Mouse (Mus musculus): Measurements from ENCODE around the gene Leap2.

Gene Leap2

DNA sequence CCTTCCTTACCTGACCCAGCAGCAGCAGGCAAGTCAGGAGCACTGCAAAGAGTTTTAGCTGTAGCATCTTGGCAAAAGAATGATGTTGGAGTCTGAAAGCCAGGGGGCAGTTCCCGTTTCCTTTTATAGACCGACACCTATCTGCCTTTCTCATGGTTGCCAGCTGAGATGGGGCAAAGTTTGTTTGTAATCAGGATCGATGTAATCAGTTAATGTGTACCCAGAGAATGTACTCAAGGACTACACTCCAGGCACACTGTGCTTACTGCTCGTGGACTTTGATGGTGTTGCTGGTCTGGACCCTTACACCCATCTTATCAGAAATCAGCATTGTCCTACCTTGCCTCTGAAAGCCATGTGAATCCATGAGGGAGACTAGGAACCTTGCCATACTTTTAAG lies at the start of gene Leap2:
Gene Leap2 (minus strand): TSS at position 135 of the 400 bp plus-strand sequence.
- DNase-seq (ENCODE audit: low spot score): no peak

DNA sequence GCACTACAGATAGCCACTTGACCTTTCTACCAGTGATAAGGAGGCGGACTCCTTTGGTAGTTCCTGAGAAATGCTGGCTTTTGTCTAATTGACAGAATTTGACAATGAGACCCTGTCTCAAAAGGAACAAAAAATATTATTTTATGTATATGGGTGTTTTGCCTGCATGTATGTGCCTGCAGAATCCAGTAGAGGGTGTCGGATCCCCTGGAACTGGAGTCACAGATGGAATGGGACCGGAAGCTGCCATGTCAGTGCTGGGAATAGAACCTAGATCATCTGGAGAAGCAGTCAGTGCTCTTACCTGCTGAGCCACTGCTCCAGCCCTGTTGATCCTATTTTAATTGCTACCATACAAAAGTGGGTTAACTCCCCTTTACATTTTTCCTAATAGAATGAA lies 49.7 kb upstream of the Leap2 start:
- DNase-seq (ENCODE audit: low spot score): no peak

DNA sequence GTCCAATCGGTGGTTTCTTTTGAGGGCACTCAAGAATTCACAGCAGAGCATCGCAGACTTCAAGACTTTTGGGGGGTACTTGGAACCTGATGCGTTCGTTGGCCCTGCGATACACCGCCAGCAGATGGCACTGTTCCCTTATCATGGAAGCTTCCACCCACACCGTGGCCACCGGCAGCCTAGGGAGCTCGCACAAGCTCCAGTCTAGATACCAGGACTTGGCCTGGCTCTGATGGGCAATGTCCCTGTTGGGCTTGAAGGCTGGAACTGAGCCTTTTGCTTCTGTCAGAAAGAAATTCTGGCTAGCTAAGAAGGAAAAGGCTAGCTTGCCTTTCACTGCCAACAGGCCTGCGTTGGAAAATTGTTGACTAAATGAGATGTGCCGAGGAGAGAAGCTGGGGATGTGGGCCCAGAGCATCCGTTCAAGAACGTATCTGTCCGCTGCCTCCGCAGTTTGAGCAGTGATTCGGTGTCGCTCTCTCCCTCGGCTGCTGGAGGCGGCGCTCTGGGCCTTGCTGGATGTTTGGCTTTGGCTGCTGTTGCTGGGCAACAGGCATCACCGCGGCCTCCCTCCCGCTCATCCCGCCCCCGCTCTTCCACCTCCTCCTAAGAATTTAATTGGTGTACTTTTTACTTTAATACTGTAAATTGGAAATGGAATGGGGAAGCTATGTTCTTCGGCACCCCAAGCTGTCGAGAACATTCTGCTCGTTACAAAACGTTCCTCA lies 47.2 kb upstream of the Leap2 start, which contains the start of gene Gm9837:
Gene Gm9837 (minus strand): TSS at position 512 of the 728 bp plus-strand sequence.
- DNase-seq (ENCODE audit: low spot score): peak; percentile 89

DNA sequence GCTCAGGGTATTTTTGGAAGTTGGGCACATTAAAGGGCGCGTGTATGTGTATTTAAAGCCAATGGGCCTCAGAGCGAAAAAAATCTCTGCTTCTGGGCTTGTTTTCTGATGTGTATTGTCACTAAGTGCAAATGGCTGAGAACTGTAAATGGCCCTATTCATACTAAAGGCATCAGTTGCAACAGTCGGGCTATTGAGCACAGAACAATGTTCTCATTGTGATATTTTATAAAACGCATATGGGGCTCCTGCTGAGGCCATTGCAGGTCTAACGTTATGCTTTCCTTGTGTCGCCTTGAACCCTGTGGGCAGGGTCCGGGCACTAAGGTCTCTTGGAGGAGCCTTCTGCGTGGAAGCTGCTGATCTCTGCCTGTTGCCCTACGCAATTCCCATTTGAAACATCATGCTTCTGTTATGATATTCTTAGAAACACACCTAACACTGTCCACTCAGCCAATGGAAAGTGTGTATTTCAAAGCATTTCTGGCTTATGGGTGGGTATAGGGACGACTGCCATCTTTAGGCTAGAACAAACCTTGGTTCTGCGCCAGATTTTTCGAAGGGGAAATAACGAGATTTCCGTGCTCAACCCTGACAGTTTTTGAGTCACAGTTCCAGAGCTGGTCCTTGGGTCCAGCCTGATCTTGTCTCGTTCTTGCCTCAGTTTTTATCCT lies 46.5 kb upstream of the Leap2 start:
- DNase-seq (ENCODE audit: low spot score): no peak

DNA sequence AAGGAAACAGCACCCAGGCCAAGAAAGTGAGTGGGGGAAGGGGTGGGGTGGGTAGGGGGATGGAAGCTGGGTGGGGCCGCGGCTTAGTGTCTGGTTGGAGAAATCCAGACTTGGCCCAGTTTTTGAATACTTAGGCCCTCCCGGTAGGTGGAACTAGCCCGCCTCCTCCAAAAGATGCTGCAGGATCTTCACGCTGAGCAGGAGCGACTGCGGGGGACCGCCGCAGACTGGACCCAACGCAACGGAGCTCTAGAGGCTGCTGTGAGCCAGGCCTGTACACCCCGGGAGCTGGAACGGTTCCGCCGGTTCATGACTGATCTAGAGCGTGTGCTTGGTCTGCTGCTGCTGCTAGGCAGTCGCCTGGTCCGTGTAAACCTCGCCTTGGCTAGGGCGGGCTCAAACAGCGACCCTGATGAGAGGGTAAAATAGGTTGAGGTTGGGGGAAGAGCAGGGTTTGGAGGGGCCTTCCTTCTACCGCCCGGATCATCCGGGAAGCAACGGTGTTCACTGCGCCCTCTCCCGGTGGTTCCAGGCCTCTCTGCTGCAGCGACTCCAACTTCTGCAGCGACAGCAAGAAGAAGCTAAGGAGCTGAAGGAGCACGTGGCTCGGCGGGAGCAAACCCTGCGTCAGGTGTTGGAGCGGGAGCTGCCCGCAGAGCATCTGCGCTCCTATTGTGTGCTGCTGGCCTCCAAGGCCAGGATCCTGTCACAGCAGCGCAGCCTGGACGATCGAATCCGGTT lies 43.4 kb upstream of the Leap2 start:
- no peak for DNase-seq (ENCODE audit: low spot score)

DNA sequence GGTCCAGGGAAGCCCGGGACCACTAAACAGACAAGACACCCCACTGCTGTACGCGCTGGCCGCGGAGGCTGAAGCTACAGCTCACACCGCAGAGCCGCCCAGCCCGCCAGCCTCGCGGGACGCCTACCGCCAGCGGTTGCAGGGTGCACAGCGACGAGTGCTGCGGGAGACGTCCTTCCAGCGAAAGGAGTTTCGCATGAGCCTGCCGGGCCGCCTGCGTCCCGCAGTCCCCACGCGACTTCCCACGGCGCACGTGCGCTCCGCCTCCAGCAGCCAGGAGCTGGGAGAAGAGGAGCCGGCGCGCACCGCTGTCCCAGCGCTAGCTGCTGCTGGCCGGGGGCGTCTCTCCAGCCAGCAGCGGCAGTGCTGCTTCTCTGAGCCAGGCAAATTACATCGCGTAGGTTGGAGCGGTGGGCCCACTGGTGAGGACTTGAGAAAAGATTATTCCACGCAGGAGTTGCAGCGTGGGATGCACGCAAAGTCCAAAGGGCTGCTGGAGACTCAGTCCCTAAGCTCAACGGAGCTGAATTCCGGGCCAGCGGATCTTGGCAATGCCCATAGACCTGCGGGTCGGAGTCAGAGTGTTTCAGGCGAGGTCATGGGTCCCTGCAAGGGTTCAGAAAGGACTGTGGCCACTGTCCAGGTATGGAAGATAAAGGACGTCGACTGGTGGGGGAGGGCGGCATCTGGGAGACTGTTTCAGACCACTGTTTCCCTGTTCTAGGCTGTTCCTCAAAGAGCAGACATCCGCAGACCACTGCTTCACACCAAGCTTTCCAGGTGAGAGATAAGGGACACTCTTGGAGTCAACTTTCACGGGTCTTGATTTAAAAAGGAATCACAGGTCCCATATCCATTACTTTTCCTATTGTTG lies 40.8 kb upstream of the Leap2 start:
- DNase-seq (ENCODE audit: low spot score): no peak

DNA sequence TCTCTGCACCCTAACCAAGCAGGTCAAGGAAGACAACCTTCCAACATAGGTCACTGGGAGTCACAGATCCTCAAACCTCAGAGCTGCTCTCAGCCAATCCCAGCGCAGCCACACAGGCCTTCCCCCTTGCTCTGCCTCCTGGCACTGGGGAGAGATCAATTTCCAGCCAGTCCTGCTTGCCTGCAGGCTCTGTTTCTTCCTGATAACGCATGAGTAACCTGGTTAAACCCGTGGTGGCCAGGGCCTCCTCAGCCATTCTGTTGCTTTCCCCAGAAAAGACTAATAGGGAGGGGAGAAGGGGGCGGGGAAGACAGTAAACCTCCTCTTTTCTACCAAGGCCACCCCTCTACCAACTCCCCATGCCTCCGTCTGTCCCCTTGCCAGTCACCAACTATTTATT lies 38.8 kb upstream of the Leap2 start:
- DNase-seq (ENCODE audit: low spot score): no peak

DNA sequence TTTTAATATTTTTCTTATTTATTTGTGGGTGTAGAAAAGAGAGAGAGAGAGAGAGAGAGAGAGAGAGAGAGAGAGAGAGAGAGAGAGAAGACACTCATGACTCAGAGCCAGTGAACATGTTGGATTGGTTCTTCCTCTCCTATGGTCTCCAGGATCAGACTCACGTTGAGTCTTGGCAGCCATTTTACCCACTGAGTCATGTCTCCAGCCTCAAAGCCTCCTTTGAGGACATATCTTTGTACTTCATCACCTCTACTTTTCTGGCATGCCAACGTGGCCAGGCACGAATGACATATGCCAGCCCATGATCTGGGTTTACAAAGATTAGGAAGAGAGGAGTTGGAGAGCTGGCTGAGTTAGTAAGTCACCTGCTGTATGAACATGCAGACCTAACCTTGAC lies 37.2 kb upstream of the Leap2 start:
- DNase-seq (ENCODE audit: low spot score): no peak

DNA sequence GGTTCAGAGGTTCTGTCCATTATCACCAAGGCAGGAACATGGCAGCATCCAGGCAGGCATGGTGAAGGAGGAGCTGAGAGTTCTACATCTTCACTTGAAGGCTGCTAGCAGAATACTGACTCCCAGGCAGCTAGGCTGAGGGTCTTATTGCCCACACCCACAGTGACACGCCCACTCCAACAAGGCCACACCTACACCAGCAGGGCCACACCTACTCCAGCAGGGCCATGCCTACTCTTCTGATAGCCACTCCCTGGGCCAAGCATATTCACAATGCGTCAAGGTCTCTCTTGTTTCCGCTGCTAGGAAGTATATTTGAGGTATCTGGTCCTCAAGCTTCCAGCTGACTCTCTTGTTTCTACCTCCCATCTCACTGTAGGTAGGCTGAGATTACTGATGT lies 36.0 kb upstream of the Leap2 start:
- no peak for DNase-seq (ENCODE audit: low spot score)

DNA sequence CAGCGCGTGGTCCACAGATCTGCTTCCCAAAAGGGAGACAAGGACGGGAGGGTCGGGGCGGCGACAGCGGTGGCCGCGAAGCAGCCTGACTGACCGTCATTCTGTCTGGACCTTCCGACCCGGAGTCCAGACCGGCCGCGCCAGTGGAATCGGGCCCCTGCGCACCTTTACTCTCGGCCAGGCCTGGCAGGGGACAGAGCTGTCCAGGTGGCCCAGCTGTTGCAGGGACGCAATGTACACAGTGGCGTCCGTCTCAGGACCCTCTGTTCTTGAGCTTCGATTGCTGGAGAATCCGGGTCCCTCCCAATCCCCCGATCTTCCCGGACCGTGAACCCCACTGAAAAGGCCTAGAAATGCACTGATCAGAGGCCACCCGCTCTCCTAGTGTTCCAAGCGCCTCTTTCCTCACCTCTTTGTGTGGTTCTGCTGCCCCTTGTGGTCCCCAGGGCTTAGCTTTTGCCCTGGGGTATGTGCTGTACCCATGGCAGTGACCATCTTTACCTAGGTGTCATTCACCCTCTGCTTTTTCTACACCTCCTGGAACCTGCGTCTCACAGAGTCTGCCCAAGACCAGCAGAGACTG lies 34.5 kb upstream of the Leap2 start:
- no peak for DNase-seq (ENCODE audit: low spot score)

DNA sequence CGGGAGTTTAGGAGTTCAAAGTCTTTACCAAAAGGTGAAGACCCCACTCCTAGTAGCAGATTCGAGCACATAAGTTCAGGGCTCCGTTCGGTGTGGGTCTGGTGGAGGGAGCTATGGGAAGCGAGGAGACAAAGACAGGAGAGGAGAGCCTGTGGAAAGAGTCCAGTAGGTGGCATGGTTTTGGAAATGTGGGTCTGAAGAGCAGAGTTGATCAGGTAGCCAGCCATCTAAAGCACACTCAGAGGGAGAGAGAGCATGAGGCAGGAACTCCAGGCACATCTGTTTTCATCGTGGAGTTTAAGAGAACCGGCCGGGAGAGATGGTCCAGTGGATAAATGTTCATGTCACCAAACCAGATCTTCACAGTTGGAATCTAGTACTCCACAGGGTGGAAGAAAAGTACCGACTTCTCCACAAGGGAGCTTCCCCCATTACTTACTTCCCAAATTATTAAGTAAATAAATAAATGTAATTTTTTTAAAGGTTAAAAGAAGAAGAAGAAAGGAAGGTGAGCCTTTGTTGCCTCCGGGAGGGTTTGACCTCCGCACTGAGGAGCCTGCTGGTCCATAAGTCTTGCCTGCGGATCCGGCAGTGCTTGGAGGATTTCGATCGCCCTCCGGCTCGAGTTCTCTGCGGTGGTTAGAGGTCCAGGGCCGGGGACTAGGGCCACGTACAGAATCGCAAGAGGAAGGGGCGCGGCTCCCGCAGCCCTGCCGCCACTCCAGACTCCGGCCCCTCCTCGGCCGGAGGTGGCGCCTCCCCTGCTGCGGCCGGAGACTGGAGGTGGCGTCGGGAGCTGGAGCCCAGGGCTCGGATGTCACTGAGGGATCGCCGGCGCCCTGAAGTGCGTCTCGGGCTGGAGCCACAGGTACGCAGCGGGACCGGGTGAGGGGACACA lies 33.8 kb upstream of the Leap2 start, which contains the start of the genes Gm10447 and Shroom1:
Gene Gm10447 (minus strand): TSS at position 637 of the 898 bp plus-strand sequence.
Gene Shroom1 (plus strand): TSS at position 732 of the 898 bp plus-strand sequence.
- DNase-seq (ENCODE audit: low spot score): peak; percentile 55

DNA sequence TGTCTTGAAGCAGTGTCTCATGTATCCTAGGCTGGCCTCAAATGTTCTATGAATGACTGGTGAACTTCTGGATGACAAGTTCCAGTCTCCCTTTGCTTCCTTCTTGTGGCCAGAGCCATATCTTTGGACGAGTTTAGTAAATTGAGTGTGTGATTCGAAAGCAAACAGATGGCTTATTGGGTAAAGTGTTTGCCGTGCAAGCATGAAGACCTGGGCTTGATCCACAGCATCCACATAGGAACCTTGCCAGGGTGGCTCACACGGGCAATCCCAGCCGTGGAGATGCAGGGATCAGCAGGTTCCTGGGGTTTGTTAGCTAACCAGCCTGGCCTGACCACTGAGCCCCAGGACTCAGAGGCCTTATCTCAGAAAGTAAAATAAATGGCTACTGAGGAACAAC lies 30.1 kb upstream of the Leap2 start:
- DNase-seq (ENCODE audit: low spot score): no peak

DNA sequence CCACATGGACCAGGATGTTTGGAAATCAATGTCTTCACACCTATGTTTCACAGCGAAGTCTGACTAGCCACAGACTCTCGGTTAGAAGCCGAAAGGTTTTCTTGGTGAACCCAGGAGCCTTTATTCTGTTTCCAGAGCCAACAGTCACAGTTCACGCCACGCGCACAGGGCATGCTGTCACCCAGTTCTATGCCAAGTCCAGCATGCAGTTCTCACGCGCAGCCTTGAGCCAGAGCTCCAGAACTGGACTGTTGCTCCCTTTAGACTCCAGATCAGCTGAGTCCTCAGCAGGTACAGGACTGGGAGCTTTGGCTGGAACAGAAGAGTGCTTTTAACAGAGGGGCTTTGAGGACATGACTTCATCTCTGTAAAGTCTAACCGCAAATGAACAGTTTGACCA lies 29.4 kb upstream of the Leap2 start:
- DNase-seq (ENCODE audit: low spot score): no peak

DNA sequence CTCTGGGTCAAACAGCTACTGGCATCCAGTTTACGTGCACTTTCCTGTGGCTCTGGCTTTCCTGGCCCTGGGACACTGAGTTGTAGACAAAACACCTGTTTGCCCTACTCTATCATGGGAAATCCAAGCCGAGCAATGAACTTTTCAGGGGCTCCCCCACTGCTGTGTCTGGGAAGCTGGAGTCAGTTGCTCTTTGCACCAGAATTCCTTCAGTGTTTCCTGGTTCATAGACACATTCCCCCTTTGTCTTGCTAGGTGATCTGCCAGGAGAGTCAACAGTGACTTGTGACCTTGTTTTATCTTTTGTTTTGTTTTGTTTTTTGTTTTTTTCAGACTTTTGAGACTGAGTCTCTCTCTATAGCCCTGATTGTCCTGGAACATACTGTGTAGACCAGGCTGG lies 28.4 kb upstream of the Leap2 start:
- DNase-seq (ENCODE audit: low spot score): peak; percentile 58

DNA sequence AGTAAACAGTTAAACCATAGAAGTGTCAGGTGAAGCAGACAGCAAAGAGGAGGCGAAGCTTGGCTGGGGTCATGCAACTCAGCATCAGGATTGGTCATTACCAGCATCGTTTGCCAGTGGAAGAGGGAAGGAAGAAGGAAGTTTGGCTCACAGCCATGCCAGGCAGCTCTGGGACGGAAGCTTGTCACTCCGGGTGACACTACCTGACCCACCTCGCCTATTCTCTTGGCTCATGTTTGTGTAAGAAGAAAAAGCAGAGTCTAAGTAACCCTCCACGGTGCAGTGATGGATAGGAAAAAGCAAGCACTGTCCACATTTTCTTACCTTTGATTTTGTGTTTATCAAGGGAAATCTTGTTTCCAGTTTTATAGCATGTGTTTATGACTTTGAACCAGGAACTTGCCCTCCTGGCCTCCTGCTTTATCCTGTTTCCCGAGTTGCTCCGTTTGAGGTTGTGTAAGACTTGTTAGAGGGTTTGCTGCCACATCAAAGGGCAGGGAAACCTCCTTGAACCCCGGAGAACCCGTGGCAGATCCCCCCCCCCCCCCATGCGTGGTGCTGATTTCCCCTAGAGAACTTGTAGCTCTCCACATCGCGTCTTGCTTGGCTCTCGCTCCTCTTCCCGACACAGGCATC lies 27.2 kb upstream of the Leap2 start:
- DNase-seq (ENCODE audit: low spot score): no peak

DNA sequence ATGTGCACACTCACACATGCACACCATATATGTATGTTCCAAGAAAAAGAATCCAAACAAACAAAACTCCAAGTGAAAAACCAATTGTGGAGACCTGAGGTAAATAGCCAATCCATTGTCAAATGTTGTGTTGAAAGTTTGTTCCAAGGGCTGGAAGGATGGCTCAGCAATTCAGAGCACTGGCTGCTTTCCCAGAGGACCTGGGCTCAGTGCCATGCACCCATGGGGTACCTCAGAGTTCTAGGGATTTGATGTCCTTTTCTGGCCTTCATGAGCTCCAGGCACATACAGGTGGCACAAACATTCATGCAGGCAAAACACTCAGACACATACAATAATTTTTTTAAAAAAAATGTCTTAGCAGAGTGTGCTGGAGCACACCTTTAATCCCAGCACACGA lies 25.6 kb upstream of the Leap2 start:
- peak; percentile 71 for DNase-seq (ENCODE audit: low spot score)

DNA sequence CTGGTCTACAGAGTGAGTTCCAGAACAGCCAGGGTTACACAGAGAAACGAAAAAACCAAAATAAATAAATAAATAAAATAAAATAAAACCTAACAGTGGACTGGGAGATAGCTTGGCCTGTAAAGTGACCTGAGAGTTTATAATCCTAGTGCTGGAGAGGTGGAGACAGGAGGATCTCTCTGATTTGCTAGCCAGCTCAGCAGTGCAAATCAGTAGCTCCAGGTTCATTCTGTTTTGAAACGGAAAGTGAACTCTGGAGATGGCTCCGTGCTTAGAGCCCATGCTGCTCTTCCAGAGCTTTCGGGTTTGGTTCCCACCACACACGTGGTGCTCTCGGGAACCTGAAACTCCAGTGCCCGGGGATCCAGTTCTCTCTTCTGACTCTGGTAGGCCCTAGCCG lies 25.0 kb upstream of the Leap2 start:
- no peak for DNase-seq (ENCODE audit: low spot score)

DNA sequence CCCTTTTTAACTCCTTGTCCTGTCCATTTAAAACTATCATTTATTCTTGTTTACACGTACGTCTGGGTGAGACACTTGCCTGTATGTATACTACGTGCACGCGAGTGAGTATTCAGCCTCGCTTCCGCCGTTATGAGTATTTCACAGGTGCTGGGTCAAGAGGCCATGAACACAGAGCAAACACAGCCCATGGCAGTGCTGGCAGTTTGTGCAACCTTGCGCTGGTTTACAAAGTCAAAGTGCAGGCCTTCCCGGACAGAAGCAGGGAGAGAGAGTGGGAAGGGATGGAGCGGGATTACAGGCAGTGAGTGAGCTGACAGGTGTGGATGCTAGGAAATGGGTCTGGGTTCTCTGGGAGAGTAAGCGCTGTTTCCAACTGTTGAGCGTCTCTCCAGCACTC lies 23.2 kb upstream of the Leap2 start:
- DNase-seq (ENCODE audit: low spot score): no peak

DNA sequence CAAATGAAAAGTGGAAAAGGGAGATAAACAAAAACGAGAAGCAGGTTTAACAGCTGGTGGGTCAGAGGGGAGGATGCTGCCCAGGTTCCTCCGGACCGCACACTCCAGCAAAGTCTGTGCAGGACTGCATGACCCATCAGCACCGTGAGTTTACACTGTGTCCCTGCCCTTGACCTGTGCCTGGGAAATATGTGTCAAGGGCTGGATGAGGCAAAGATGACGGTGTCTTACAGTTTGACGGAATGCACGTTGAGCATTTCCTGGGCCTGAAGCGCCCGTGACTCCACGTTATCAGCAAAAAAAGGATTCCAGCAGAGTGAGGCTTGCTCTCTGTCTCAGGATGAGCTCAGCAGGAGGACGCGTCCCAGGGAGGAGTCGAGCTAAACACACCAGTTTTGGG lies 22.6 kb upstream of the Leap2 start:
- no peak for DNase-seq (ENCODE audit: low spot score)

DNA sequence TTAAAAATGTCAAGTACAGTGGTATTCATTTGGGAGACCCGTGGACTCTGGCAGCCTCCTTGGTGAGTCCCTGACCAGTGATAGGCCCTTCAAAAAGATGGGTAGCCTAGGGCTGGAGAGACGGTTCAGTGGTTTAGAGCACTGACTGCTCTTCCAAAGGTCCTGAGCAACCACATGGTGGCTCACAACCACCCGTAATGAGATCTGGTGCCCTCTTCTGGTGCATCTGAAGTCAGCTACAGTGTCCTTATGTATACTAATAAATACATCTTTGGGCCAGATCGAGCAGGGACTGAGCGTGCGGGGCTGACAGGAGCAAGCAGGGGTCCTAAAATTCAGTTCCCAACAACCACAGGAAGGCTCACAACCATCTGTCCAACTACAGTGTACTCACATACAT lies 20.9 kb upstream of the Leap2 start:
- DNase-seq (ENCODE audit: low spot score): no peak

Data from adipocyte (in vitro differentiated cells).